Mouse (Mus musculus): ENCODE data around the gene Vars. TPM values are rescaled to one million over a fixed set of nuclear protein-coding genes. Genes with fewer than 3 reads are reported as not detected.

Vars gene
- polyA plus RNA-seq, 1 experiment from 2014 or later, result 140 TPM

- Histone ChIP-seq H3K27me3 (no peaks in the 10 kb centered on the region), H3K4me3 (replicated peaks) (no peak overlapping the region), H3K27ac (peak overlapping the region; percentile 76), H3K4me2 (peak overlapping the region; percentile 46; the same call in 1 of the 2 replicates), H3K4me1 (peaks cover 37% of the 10 kb centered on the region), H3K9me3 (replicated peaks) (no peaks in the 10 kb centered on the region), H3K36me3 (peaks cover 3% of the 10 kb centered on the region), H3K9ac (no peak overlapping the region)
- ATAC-seq (replicated peaks; ENCODE audit: low FRiP score), result 0 out of 2 replicates have a peak, but pooled peaks have one; percentile 16
- WGBS, result 56% methylated on average over 6 of the region's 6 CpGs
These were observed 21.2 kb downstream of the Vars start for GRCm38 (mm10) chr17:35021842-35022477.

GRCm38 (mm10) chr17:35022541-35023060 is 21.8 kb downstream of the Vars start:
- 92% methylated on average over 8 of the region's 8 CpGs for WGBS
- no peak overlapping the region for H3K4me3 ChIP-seq (replicated peaks)
- no peak overlapping the region for H3K4me2 ChIP-seq
- H3K9ac ChIP-seq, result no peak overlapping the region
- H3K27ac ChIP-seq, result peak overlapping the region; percentile 76; the same call in 1 of the 2 replicates
- no peak for ATAC-seq (replicated peaks; ENCODE audit: low FRiP score)
- no peaks in the 10 kb centered on the region; the same call in 1 of the 2 replicates for H3K36me3 ChIP-seq
- H3K9me3 ChIP-seq (replicated peaks), result no peaks in the 10 kb centered on the region
- H3K27me3 ChIP-seq, result no peaks in the 10 kb centered on the region
- H3K4me1 ChIP-seq, result peaks cover 43% of the 10 kb centered on the region

GRCm38 (mm10) chr17:35023221-35023620 is 22.4 kb downstream of the Vars start:
- Histone ChIP-seq H3K9ac (no peak overlapping the region), H3K9me3 (replicated peaks) (no peaks in the 10 kb centered on the region), H3K27ac (no peak overlapping the region), H3K4me3 (replicated peaks) (no peak overlapping the region), H3K4me1 (peaks cover 46% of the 10 kb centered on the region), H3K27me3 (no peaks in the 10 kb centered on the region), H3K36me3 (no peaks in the 10 kb centered on the region), H3K4me2 (no peak overlapping the region)
- ATAC-seq (replicated peaks; ENCODE audit: low FRiP score), result no peak
- WGBS, result 79% methylated on average over 5 of the region's 5 CpGs

- Histone ChIP-seq H3K4me2 (no peak overlapping the region), H3K27ac (no peak overlapping the region), H3K9ac (no peak overlapping the region), H3K4me1 (peaks cover 49% of the 10 kb centered on the region), H3K4me3 (replicated peaks) (no peak overlapping the region), H3K9me3 (replicated peaks) (no peaks in the 10 kb centered on the region), H3K27me3 (no peaks in the 10 kb centered on the region), H3K36me3 (no peaks in the 10 kb centered on the region)
- ATAC-seq (replicated peaks; ENCODE audit: low FRiP score), result no peak
- 77% methylated on average over 4 of the region's 4 CpGs for WGBS
These were observed 23.0 kb downstream of the Vars start for GRCm38 (mm10) chr17:35023756-35024155.

GRCm38 (mm10) chr17:35024261-35024660 is 23.5 kb downstream of the Vars start:
- H3K4me3 ChIP-seq (replicated peaks), result no peak overlapping the region
- 66% methylated on average over 13 of the region's 13 CpGs for WGBS
- H3K9ac ChIP-seq, result no peak overlapping the region
- no peak for ATAC-seq (replicated peaks; ENCODE audit: low FRiP score)
- no peak overlapping the region for H3K4me2 ChIP-seq
- no peak overlapping the region for H3K27ac ChIP-seq
- no peaks in the 10 kb centered on the region for H3K36me3 ChIP-seq
- H3K4me1 ChIP-seq, result peaks cover 50% of the 10 kb centered on the region
- no peaks in the 10 kb centered on the region for H3K27me3 ChIP-seq
- H3K9me3 ChIP-seq (replicated peaks), result no peaks in the 10 kb centered on the region

GRCm38 (mm10) chr17:35024691-35025488 is 24.1 kb downstream of the Vars start:
- no peaks in the 10 kb centered on the region for H3K36me3 ChIP-seq
- 68% methylated on average over 6 of the region's 10 CpGs for WGBS

GRCm38 (mm10) chr17:35026206-35026605 is 25.4 kb downstream of the Vars start:
- Histone ChIP-seq H3K4me2 (no peak overlapping the region), H3K9me3 (replicated peaks) (no peaks in the 10 kb centered on the region), H3K9ac (no peak overlapping the region), H3K27ac (no peak overlapping the region), H3K4me1 (peaks cover 56% of the 10 kb centered on the region), H3K36me3 (no peaks in the 10 kb centered on the region), H3K4me3 (replicated peaks) (no peak overlapping the region), H3K27me3 (no peaks in the 10 kb centered on the region)
- ATAC-seq (replicated peaks; ENCODE audit: low FRiP score), result no peak
- WGBS, result 44% methylated on average over 5 of the region's 5 CpGs

More at GRCm38 (mm10) chr17:35024691-35025488, 24.1 kb downstream of the Vars start:
- Histone ChIP-seq H3K9ac (no peak overlapping the region), H3K9me3 (replicated peaks) (no peaks in the 10 kb centered on the region), H3K4me3 (replicated peaks) (no peak overlapping the region), H3K4me2 (no peak overlapping the region), H3K27ac (no peak overlapping the region), H3K27me3 (no peaks in the 10 kb centered on the region), H3K4me1 (peaks cover 55% of the 10 kb centered on the region)
- no peak for ATAC-seq (replicated peaks; ENCODE audit: low FRiP score)

- H3K36me3 ChIP-seq, result no peaks in the 10 kb centered on the region
- peak within 1 kb of the TSS; percentile 12; the same call in 1 of the 2 replicates for H3K4me3 ChIP-seq (replicated peaks)
- ATAC-seq (replicated peaks; ENCODE audit: low FRiP score), result peak; percentile 34
- peak within 1 kb of the TSS; percentile 28; the same call in 1 of the 2 replicates for H3K4me2 ChIP-seq
- no peaks in the 10 kb centered on the region for H3K27me3 ChIP-seq
- peaks cover 51% of the 10 kb centered on the region for H3K4me1 ChIP-seq
- no peaks in the 10 kb centered on the region for H3K9me3 ChIP-seq (replicated peaks)
- peak within 1 kb of the TSS; percentile 80 for H3K27ac ChIP-seq
- WGBS, result 37% methylated on average over 13 of the region's 13 CpGs
- H3K9ac ChIP-seq, result no peak within 1 kb of the TSS
These were observed 26.7 kb downstream of the Vars start, which contains the start of gene Sapcd1 for GRCm38 (mm10) chr17:35027277-35028068. Sapcd1 (minus strand) TSS chr17:35028016.

- Histone ChIP-seq H3K27ac (no peak overlapping the region), H3K36me3 (no peaks in the 10 kb centered on the region), H3K9ac (no peak overlapping the region), H3K4me1 (peaks cover 54% of the 10 kb centered on the region), H3K9me3 (replicated peaks) (no peaks in the 10 kb centered on the region), H3K27me3 (no peaks in the 10 kb centered on the region), H3K4me2 (no peak overlapping the region), H3K4me3 (replicated peaks) (no peak overlapping the region)
- ATAC-seq (replicated peaks; ENCODE audit: low FRiP score), result no peak
- WGBS, result 83% methylated on average over 2 of the region's 2 CpGs
These were observed 27.5 kb downstream of the Vars start for GRCm38 (mm10) chr17:35028315-35028714.

GRCm38 (mm10) chr17:35029691-35030532 is 29.1 kb downstream of the Vars start:
- ATAC-seq (replicated peaks; ENCODE audit: low FRiP score), result no peak
- no peaks in the 10 kb centered on the region for H3K27me3 ChIP-seq
- H3K27ac ChIP-seq, result no peak overlapping the region
- H3K36me3 ChIP-seq, result no peaks in the 10 kb centered on the region
- peak overlapping the region; percentile 26; the same call in 1 of the 2 replicates for H3K9ac ChIP-seq
- H3K4me3 ChIP-seq (replicated peaks), result no peak overlapping the region
- 36% methylated on average over 19 of the region's 19 CpGs for WGBS
- peak overlapping the region; percentile 35; the same call in 1 of the 2 replicates for H3K4me2 ChIP-seq
- H3K4me1 ChIP-seq, result peaks cover 41% of the 10 kb centered on the region
- no peaks in the 10 kb centered on the region for H3K9me3 ChIP-seq (replicated peaks)

GRCm38 (mm10) chr17:35031272-35031671 is 30.5 kb downstream of the Vars start:
- H3K4me2 ChIP-seq, result no peak overlapping the region
- no peaks in the 10 kb centered on the region for H3K36me3 ChIP-seq
- H3K9ac ChIP-seq, result no peak overlapping the region
- peaks cover 29% of the 10 kb centered on the region for H3K4me1 ChIP-seq
- no peaks in the 10 kb centered on the region for H3K27me3 ChIP-seq
- H3K4me3 ChIP-seq (replicated peaks), result no peak overlapping the region
- WGBS, result 85% methylated on average over 11 of the region's 11 CpGs
- H3K27ac ChIP-seq, result no peak overlapping the region
- no peaks in the 10 kb centered on the region for H3K9me3 ChIP-seq (replicated peaks)
- no peak for ATAC-seq (replicated peaks; ENCODE audit: low FRiP score)

All from kidney, embryonic 15.5 days (tissue).